Mouse (Mus musculus): ENCODE results near the gene Tmem199.
A peak's percentile ranks its signal among the peaks of the same experiment; 100 is the strongest.
"Not testable (repeated sequence)": the region's sequence is repeated elsewhere in the genome, so short reads cannot be mapped to it uniquely, and the experiment has no call there.

The Tmem199 gene

GRCm38 (mm10) chr11:78512025-78512957, at the start of gene Tmem199, which contains the start of gene Poldip2:
Gene Tmem199 (minus strand): TSS chr11:78512172.
Gene Poldip2 (plus strand): TSS chr11:78512193.
- DNase-seq: peak; percentile 86

- DNase-seq: peak; percentile 76
Observed at GRCm38 (mm10) chr11:78560447-78560846, 48.5 kb upstream of the Tmem199 start.

DNA sequence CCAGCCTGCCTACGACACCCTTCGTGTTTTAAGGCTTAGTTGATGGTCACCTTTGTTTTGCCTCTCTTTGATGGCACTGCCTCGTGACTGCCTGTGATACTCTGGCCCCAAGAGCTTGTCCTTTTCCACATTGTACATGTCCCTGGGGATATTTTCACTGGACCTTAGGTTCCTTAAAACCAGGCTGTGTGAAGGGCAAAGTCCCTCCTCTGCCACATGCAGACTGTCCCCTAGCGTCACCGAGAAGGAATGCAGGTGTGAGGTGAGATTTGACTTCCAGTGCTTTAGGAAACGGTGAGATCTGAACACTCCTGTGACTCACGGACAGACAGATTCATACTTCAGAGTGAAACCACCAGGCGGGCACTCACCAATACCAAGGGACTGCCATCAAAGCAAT, 45.3 kb upstream of the Tmem199 start:
- no peak for DNase-seq

DNA sequence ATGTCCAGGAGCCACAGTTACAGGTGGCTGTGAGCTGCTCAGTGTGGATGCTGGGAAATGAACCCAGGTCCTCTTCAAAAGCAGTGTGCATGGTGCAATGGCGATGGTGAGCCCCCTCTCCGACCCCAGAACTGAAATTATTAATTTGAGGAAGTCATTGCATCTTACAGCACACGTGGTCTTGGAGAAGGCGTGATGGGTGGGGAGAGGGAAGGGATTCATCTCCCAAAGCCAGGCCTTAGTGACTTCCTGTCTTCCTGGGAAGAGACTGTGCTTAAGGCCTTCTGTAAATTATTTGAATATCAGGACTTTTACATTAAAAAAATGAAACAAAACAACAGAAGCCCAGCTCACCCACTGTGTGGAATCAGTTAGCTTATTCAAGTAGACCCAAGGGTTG, 44.1 kb upstream of the Tmem199 start:
- DNase-seq: no peak

GRCm38 (mm10) chr11:78555623-78556022, 43.7 kb upstream of the Tmem199 start:
- DNase-seq: no peak

- DNase-seq: no peak
Observed at GRCm38 (mm10) chr11:78551059-78551398, 39.1 kb upstream of the Tmem199 start.

GRCm38 (mm10) chr11:78550168-78551058, 38.4 kb upstream of the Tmem199 start, which contains the start of gene Tmem97:
Gene Tmem97 (minus strand): TSS chr11:78550777.
- DNase-seq: peak; percentile 92

DNA sequence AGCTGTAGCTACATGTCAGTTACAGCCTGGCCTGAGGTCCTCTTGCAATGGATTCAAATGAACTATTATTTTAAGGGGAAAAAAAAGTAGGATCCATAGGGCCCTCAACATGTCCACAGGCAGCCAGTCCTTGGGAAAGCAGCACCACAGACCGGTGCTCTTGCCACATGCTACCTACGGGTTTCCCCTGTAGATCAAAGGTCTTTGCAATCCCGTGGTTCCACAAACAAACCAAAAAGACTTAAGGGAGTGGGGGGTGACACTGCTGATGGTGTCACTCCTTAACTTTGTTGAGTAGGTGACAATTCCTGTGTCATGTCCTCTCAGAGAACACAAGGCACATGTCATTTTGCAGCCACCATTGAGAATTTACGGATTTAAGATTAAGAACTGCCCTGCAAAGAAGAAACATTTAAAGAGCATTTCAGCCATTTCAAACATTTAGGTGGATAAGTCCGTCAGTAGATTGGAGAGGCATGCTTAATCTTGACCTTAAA, 37.6 kb upstream of the Tmem199 start:
- DNase-seq: no peak

- no peak for DNase-seq
Observed at GRCm38 (mm10) chr11:78547718-78548460, 35.9 kb upstream of the Tmem199 start.

DNA sequence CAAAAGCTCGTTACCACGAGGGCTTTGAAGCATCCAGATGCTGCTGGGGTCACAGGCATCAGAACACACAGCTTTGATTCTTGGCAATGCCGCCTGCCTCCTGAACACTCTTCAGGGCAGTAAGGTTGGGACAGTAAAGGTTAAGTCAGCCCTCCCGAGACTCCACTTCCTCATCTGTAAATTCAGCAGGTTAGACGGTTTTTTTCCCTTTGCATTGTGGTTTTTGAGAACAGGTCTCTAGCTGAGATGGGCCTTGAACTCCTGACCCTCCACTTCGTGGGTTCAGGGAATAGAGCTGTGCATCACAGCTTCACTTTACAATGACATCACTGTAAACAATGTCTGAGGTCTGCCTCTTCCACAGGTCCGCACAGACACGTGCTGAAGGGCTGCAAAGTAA, 33.2 kb upstream of the Tmem199 start:
- no peak for DNase-seq

DNA sequence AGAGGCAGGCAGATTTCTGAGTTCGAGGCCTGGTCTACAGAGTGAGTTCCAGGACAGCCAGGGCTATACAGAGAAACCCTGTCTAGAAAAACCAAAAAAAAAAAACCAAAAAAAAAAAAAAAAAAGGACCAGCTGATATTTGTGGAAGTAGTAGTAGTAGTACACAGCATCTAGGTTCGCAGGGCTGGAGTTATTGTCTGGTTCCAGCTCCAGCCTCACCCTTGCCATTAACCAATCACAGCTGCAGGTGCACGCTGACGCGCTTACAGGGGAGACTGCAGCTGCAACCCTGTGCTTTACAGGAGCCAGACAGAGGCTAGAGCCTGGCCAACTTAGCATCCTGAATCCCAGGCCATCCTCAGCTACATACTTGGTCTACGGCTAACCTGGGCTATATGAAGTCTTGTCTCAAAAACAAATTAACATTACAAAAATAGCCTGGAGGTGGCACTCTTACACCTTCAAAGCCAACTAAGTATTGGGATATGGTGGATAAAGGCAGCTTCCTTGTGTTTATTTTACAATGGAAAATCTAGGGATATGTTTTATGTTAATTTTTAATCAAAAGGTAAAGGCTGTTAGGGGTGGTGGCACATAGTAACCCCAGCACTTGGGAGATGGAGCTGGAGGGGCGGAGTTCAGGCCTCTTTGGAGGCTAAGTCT, 32.6 kb upstream of the Tmem199 start:
- no peak for DNase-seq

GRCm38 (mm10) chr11:78540358-78540757, 28.4 kb upstream of the Tmem199 start:
- DNase-seq: no peak

DNA sequence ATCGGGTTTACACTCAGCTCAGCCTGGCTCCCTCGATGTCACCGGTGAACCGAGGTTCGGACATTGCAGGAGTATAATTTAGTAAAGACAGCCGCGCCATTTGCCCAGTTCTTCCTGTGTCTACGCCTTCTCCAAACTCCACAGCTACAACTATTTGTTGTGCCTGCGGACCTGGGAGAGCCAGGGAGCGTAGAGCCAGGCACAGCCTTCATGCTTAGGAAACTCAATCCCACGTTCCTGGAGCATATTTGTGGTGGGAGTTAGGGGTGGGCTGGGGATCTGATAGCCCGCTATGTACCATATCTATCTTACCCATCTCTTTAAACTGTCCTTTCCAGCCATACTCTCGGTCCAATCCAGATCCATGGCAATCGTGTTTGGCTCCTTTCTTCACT, 24.7 kb upstream of the Tmem199 start:
- DNase-seq: no peak

DNA sequence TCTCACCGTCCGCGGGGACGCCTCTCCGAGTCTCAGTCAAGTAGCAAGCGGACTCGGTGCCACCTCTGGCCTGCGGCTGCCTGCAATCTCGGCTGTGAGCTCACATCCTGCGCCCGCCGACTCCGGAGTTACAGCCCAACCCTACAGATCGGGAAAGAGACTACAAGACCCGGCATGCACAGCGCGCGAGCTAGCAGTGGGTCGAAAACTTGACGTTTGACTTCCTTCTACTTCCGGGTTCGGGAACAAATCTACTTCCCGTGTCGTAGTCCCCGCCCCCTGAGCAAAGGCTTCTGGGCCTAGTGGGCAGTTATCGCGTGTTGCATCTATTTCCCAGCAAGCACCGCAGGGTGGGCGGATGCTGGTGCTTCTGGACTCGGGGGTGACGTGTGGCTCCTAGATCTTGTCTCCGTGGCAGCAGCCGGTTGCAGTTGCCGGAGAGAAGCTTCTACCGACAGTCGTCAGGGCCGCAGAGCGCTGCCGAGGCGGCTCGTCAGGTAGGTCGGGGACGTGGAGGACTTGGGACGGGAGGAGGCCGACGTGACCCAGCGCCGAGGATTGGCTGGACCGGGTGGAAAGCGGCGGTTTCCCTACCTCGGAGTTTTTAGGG, 24.2 kb upstream of the Tmem199 start, which contains the start of the genes Tnfaip1 and Ift20:
Gene Tnfaip1 (minus strand): TSS at position 253 of the 610 bp plus-strand sequence.
Gene Ift20 (plus strand): TSS at position 282 of the 610 bp plus-strand sequence.
- peak; percentile 92 for DNase-seq

DNA sequence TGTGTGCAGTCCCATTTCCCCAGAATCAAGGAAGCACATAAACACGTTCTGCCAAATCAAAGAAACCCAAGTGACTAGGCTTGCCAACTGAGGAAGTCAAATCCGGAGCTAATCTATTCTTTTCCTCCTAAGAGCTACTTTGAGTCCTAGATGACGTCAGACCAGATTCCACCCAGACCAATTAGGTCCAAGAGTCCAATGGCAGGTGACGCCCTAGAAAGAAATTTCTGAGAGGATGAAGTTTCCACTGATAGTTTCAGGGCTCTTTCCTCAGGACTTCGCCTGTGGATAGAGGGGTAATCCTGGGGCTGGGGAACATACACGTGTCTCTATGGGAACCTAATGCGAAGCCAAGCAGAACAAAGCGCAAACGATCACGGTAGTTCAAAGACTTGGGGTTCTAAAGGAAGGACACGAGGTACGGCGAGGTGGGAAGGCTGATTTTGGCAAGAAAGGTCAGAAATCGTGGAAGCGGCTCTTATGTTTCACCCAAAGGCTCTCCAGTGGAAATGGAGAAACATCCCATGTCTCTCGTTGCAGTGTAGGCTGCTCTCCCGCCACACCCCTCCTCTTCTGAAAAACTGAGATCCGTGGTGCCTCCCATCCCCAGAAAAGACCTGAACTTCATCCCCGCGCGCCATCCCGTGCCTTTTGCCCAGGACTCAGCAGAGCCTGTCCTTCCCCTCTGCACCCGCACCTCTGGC, 23.6 kb upstream of the Tmem199 start:
- DNase-seq: no peak

DNA sequence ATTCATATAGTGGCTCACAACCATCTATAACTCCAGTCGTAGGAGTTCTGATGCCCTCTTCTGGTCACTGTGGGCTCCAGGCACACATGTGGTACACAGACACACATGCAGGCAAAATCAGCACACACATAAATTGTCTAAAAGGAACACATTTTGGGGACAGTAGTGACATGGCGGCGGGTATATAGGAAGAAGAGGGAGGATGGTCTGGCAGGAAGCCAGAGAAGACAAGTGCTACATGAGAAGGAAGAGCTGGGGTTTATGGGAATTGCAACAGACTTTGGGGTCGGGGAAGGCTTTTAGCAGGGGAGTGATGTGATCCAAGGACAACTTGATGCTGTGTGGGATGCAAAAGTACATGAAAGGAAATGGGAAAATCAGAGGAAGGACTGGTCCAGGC, 22.5 kb upstream of the Tmem199 start:
- no peak for DNase-seq

- not testable (repeated sequence) for DNase-seq
Observed at GRCm38 (mm10) chr11:78531515-78531914, 19.5 kb upstream of the Tmem199 start.

GRCm38 (mm10) chr11:78531046-78531445, 19.1 kb upstream of the Tmem199 start:
- DNase-seq: no peak

- no peak for DNase-seq
Observed at GRCm38 (mm10) chr11:78530001-78530400, 18.0 kb upstream of the Tmem199 start.

DNA sequence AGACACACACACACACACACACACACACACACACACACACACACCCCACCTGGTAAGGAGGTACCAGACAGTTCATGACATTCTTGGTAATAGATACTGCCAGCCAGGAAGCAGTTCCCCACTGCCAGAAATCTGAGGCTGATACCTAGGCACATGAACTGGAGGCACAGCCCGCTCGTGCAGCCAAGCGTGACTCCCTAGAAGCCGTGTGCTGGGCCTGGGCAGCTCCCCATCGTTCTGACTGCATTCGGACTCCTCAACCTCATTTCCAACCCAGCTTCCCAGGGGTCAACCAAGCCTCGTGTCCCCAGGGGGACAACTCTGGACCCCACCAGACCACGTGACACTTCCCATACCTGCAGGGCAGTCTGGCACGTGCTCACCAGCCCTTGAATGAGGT, 16.7 kb upstream of the Tmem199 start:
- no peak for DNase-seq

GRCm38 (mm10) chr11:78524838-78525237, 12.9 kb upstream of the Tmem199 start:
- DNase-seq: no peak

Data from right cerebral cortex, postnatal 4 days (tissue).